Mouse (Mus musculus) liver, embryonic 13.5 days (tissue): ENCODE results near the gene Sema6d. TPM values are rescaled to one million over a fixed set of nuclear protein-coding genes. Genes with fewer than 3 reads are reported as not detected.
"Not testable (repeated sequence)": the region's sequence is repeated elsewhere in the genome, so short reads cannot be mapped to it uniquely, and the experiment has no call there.

Experiments
- ATAC-seq: fragments of 200-750 bp; cut with Nextera tagmentation; 2 replicates; pipeline ENCODE4 v1.8.0; 2017; ENCODE audit warnings: low read depth, mild to moderate bottlenecking, moderate number of reproducible peaks, moderate library complexity
- DNase-seq: peaks from one replicate; pipeline ENCODE4 v3.0.0; 2022
- H3K27ac ChIP-seq: fragments of 300-500 bp; sonication (generic); 2 replicates; pipeline ENCODE4 v1.5.1; 2015; ENCODE audit warnings: moderate library complexity, mild to moderate bottlenecking, inconsistent platforms
- H3K27me3 ChIP-seq: fragments of 300-500 bp; sonication (generic); 2 replicates; pipeline ENCODE4 v1.6.1; 2015; ENCODE audit warnings: mild to moderate bottlenecking, inconsistent platforms
- H3K36me3 ChIP-seq: fragments of 300-500 bp; sonication (generic); 2 replicates; pipeline ENCODE4 v1.6.1; 2015; ENCODE audit warnings: mild to moderate bottlenecking, inconsistent platforms
- H3K4me1 ChIP-seq: fragments of 300-500 bp; sonication (generic); replicated peaks from 2 replicates; pipeline ENCODE4 v1.6.1; 2015; ENCODE audit warnings: inconsistent platforms
- H3K4me2 ChIP-seq: fragments of 300-500 bp; sonication (generic); 2 replicates; pipeline ENCODE4 v1.6.1; 2015; ENCODE audit warnings: inconsistent platforms, mild to moderate bottlenecking, moderate library complexity
- H3K4me3 ChIP-seq: fragments of 300-500 bp; sonication (generic); replicated peaks from 2 replicates; pipeline ENCODE4 v1.5.1; 2015; ENCODE audit warnings: mild to moderate bottlenecking, inconsistent platforms
- H3K9ac ChIP-seq: fragments of 300-500 bp; sonication (generic); 2 replicates; pipeline ENCODE4 v1.6.1; 2015; ENCODE audit warnings: mild to moderate bottlenecking, inconsistent platforms
- H3K9me3 ChIP-seq: fragments of 300-500 bp; sonication (generic); replicated peaks from 2 replicates; pipeline ENCODE4 v1.6.1; 2016; ENCODE audit warnings: inconsistent platforms
- WGBS: fragments of 180-500 bp; shearing (Covaris S2); methylation state at CpG from one replicate; pipeline ENCODE4 v1.1.7; 2015; ENCODE audit not compliant: insufficient replicate concordance; 5-methylcytosine and 5-hydroxymethylcytosine counted together
- polyA plus RNA-seq: library from polyadenylated mRNA; unstranded; fragments of >200 nt; fragmentation: Nextera tagmentation; extraction: Ambion mirVana; gene quantifications from 2 replicates; pipeline ENCODE4 v1.2.1, GENCODE M21; 2015

The Sema6d gene
- polyA plus RNA-seq, 1 experiment from 2014 or later = 2.8 TPM

GRCm38 (mm10) chr2:124298872-124299271 lies 209.1 kb downstream of the Sema6d start:
- no peak overlapping the region for H3K4me3 ChIP-seq
- DNase-seq = no peak
- H3K27ac ChIP-seq = no peak overlapping the region
- WGBS = 26% methylated on average over 1 of the region's 1 CpGs
- H3K4me2 ChIP-seq = no peak overlapping the region
- ATAC-seq = no peak
- H3K27me3 ChIP-seq = no peaks in the 10 kb centered on the region
- no peaks in the 10 kb centered on the region for H3K36me3 ChIP-seq
- no peak overlapping the region for H3K9ac ChIP-seq
- no peaks in the 10 kb centered on the region for H3K9me3 ChIP-seq
- no peaks in the 10 kb centered on the region for H3K4me1 ChIP-seq

- Histone ChIP-seq H3K4me1 (no peaks in the 10 kb centered on the region), H3K36me3 (no peaks in the 10 kb centered on the region), H3K4me3 (no peak overlapping the region), H3K9me3 (no peaks in the 10 kb centered on the region), H3K27ac (no peak overlapping the region), H3K4me2 (no peak overlapping the region), H3K9ac (no peak overlapping the region), H3K27me3 (no peaks in the 10 kb centered on the region)
- WGBS = 50% methylated on average over 2 of the region's 2 CpGs
- ATAC-seq (no peak), DNase-seq (no peak)
These were observed 218.8 kb downstream of the Sema6d start for GRCm38 (mm10) chr2:124308605-124309004.

- DNase-seq (no peak), ATAC-seq (no peak)
- 73% methylated on average over 6 of the region's 6 CpGs for WGBS
- no peaks in the 10 kb centered on the region for H3K36me3 ChIP-seq
- no peaks in the 10 kb centered on the region for H3K9me3 ChIP-seq
- H3K27me3 ChIP-seq = no peaks in the 10 kb centered on the region
- H3K4me2 ChIP-seq = no peak overlapping the region
- H3K4me3 ChIP-seq = no peak overlapping the region
- H3K4me1 ChIP-seq = no peaks in the 10 kb centered on the region
- no peak overlapping the region for H3K27ac ChIP-seq
- no peak overlapping the region for H3K9ac ChIP-seq
These were observed 219.8 kb downstream of the Sema6d start for GRCm38 (mm10) chr2:124309361-124310128.

GRCm38 (mm10) chr2:124322528-124323215 lies 232.9 kb downstream of the Sema6d start:
- H3K27me3 ChIP-seq = no peaks in the 10 kb centered on the region
- no peaks in the 10 kb centered on the region for H3K4me1 ChIP-seq
- H3K27ac ChIP-seq = no peak overlapping the region
- 43% methylated on average over 5 of the region's 5 CpGs for WGBS
- no peaks in the 10 kb centered on the region for H3K9me3 ChIP-seq
- no peaks in the 10 kb centered on the region for H3K36me3 ChIP-seq
- no peak overlapping the region for H3K4me2 ChIP-seq
- ATAC-seq = no peak
- H3K4me3 ChIP-seq = no peak overlapping the region
- DNase-seq = no peak
- H3K9ac ChIP-seq = no peak overlapping the region

- H3K4me3 ChIP-seq = no peak overlapping the region
- no peak overlapping the region for H3K9ac ChIP-seq
- no peaks in the 10 kb centered on the region for H3K36me3 ChIP-seq
- no peak for ATAC-seq
- no peak overlapping the region for H3K27ac ChIP-seq
- WGBS = 70% methylated on average over 6 of the region's 6 CpGs
- H3K4me1 ChIP-seq = no peaks in the 10 kb centered on the region
- no peak for DNase-seq
- no peak overlapping the region for H3K4me2 ChIP-seq
- no peaks in the 10 kb centered on the region for H3K27me3 ChIP-seq
- H3K9me3 ChIP-seq = no peaks in the 10 kb centered on the region
These were observed 234.4 kb downstream of the Sema6d start for GRCm38 (mm10) chr2:124324107-124324724.

- WGBS = 51% methylated on average over 1 of the region's 1 CpGs
- DNase-seq (no peak), ATAC-seq (no peak)
- Histone ChIP-seq H3K9ac (no peak overlapping the region), H3K9me3 (no peaks in the 10 kb centered on the region), H3K4me1 (no peaks in the 10 kb centered on the region), H3K27me3 (no peaks in the 10 kb centered on the region), H3K4me3 (no peak overlapping the region), H3K4me2 (no peak overlapping the region), H3K36me3 (no peaks in the 10 kb centered on the region), H3K27ac (no peak overlapping the region)
These were observed 239.8 kb downstream of the Sema6d start for GRCm38 (mm10) chr2:124329473-124330130.

- no peaks in the 10 kb centered on the region for H3K9me3 ChIP-seq
- H3K4me2 ChIP-seq = no peak overlapping the region
- no peaks in the 10 kb centered on the region for H3K4me1 ChIP-seq
- H3K27me3 ChIP-seq = no peaks in the 10 kb centered on the region
- no peak for ATAC-seq
- H3K9ac ChIP-seq = no peak overlapping the region
- no peaks in the 10 kb centered on the region for H3K36me3 ChIP-seq
- no peak overlapping the region for H3K4me3 ChIP-seq
- H3K27ac ChIP-seq = no peak overlapping the region
- DNase-seq = no peak
- WGBS = 67% methylated on average over 5 of the region's 5 CpGs
These were observed 243.1 kb downstream of the Sema6d start for GRCm38 (mm10) chr2:124332890-124333289.

GRCm38 (mm10) chr2:124334655-124335054 lies 244.9 kb downstream of the Sema6d start:
- H3K36me3 ChIP-seq, H3K4me3 ChIP-seq, H3K27ac ChIP-seq, H3K9me3 ChIP-seq, H3K9ac ChIP-seq, H3K4me2 ChIP-seq, H3K27me3 ChIP-seq, DNase-seq, ATAC-seq, H3K4me1 ChIP-seq: not testable (repeated sequence)
- WGBS = 71% methylated on average over 2 of the region's 2 CpGs

- WGBS = 73% methylated on average over 6 of the region's 6 CpGs
These were observed 248.5 kb downstream of the Sema6d start for GRCm38 (mm10) chr2:124338296-124338695.

GRCm38 (mm10) chr2:124354191-124354590 lies 264.4 kb downstream of the Sema6d start:
- Histone ChIP-seq H3K27ac (no peak overlapping the region), H3K4me2 (no peak overlapping the region), H3K9me3 (no peaks in the 10 kb centered on the region), H3K4me1 (no peaks in the 10 kb centered on the region), H3K4me3 (no peak overlapping the region), H3K9ac (no peak overlapping the region), H3K36me3 (no peaks in the 10 kb centered on the region), H3K27me3 (no peaks in the 10 kb centered on the region)
- 69% methylated on average over 2 of the region's 2 CpGs for WGBS
- no peak for DNase-seq
- ATAC-seq = no peak

More at GRCm38 (mm10) chr2:124338296-124338695, 248.5 kb downstream of the Sema6d start:
- H3K9me3 ChIP-seq = no peaks in the 10 kb centered on the region
- H3K4me3 ChIP-seq = no peak overlapping the region
- H3K27ac ChIP-seq = no peak overlapping the region
- DNase-seq (no peak), ATAC-seq (no peak)
- H3K27me3 ChIP-seq = no peaks in the 10 kb centered on the region
- H3K4me1 ChIP-seq = no peaks in the 10 kb centered on the region
- no peaks in the 10 kb centered on the region for H3K36me3 ChIP-seq
- no peak overlapping the region for H3K4me2 ChIP-seq
- no peak overlapping the region for H3K9ac ChIP-seq

- DNase-seq (no peak), ATAC-seq (no peak)
- H3K9ac ChIP-seq = no peak overlapping the region
- no peaks in the 10 kb centered on the region for H3K27me3 ChIP-seq
- H3K27ac ChIP-seq = no peak overlapping the region
- no peak overlapping the region for H3K4me3 ChIP-seq
- H3K9me3 ChIP-seq = no peaks in the 10 kb centered on the region
- WGBS = 58% methylated on average over 2 of the region's 2 CpGs
- H3K4me2 ChIP-seq = no peak overlapping the region
- H3K4me1 ChIP-seq = no peaks in the 10 kb centered on the region
- H3K36me3 ChIP-seq = no peaks in the 10 kb centered on the region
These were observed 264.9 kb downstream of the Sema6d start for GRCm38 (mm10) chr2:124354716-124355115.
